Mouse (Mus musculus) intestine, embryonic 16.5 days (tissue): Measurements from ENCODE around the gene Hmx3. TPM values are rescaled to one million over a fixed set of nuclear protein-coding genes. Genes with fewer than 3 reads are reported as not detected.

Experiments
- ATAC-seq: fragments of 200-750 bp; cut with Nextera tagmentation; 2 replicates; pipeline ENCODE4 v1.8.0; 2017; ENCODE audit warnings: moderate TSS enrichment, moderate library complexity
- H3K27ac ChIP-seq: fragments of 300-500 bp; sonication (generic); 2 replicates; pipeline ENCODE4 v1.5.1; 2014; ENCODE audit warnings: mild to moderate bottlenecking, low read length
- H3K27me3 ChIP-seq: fragments of 300-500 bp; sonication (generic); replicated peaks from 2 replicates; pipeline ENCODE4 v1.6.1; 2014; ENCODE audit warnings: low read length, control low read depth, mixed read lengths; ENCODE audit not compliant: control insufficient read depth, insufficient read depth
- H3K36me3 ChIP-seq: fragments of 300-500 bp; sonication (generic); 2 replicates; pipeline ENCODE4 v1.6.1; 2014; ENCODE audit warnings: low read length, control low read depth; ENCODE audit not compliant: control insufficient read depth, insufficient read depth
- H3K4me1 ChIP-seq: fragments of 300-500 bp; sonication (generic); 2 replicates; pipeline ENCODE4 v1.6.1; 2014; ENCODE audit warnings: low read length, control low read depth, mixed read lengths; ENCODE audit not compliant: control insufficient read depth, insufficient read depth
- H3K4me2 ChIP-seq: fragments of 300-500 bp; sonication (generic); 2 replicates; pipeline ENCODE4 v1.6.1; 2014; ENCODE audit warnings: low read depth, low read length, control low read depth
- H3K4me3 ChIP-seq: fragments of 300-500 bp; sonication (generic); 2 replicates; pipeline ENCODE4 v1.5.1; 2014; ENCODE audit warnings: mild to moderate bottlenecking, low read length
- H3K9ac ChIP-seq: fragments of 300-500 bp; sonication (generic); 2 replicates; pipeline ENCODE4 v1.6.1; 2014; ENCODE audit warnings: low read depth, low read length
- H3K9me3 ChIP-seq: fragments of 300-500 bp; sonication (generic); 2 replicates; pipeline ENCODE4 v1.6.1; 2016; ENCODE audit warnings: low read length, control low read depth; ENCODE audit not compliant: control insufficient read depth
- WGBS: fragments of 180-500 bp; shearing (Covaris S2); extraction: QIAGEN DNeasy Blood & Tissue Kit; methylation state at CpG from one replicate; pipeline ENCODE4 v1.1.7; 2014; 5-methylcytosine and 5-hydroxymethylcytosine counted together
- polyA plus RNA-seq: library from polyadenylated mRNA; unstranded; fragments of >200 nt; fragmentation: Nextera tagmentation; extraction: Ambion mirVana; gene quantifications from 2 replicates; pipeline ENCODE4 v1.2.1, GENCODE M21; 2015

The Hmx3 gene
- 0.53 and 0.54 TPM in 2 replicates for polyA plus RNA-seq

- ATAC-seq, result peak; percentile 15; the same call in 1 of the 2 replicates
- no peaks in the 10 kb centered on the region for H3K9me3 ChIP-seq
- H3K9ac ChIP-seq, result 0 out of 2 replicates have a peak within 1 kb of the TSS, but pooled peaks have one; percentile 24
- H3K4me3 ChIP-seq, result peak within 1 kb of the TSS; percentile 39
- peak within 1 kb of the TSS; percentile 59 for H3K4me2 ChIP-seq
- under 1% methylated on average over 64 of the region's 65 CpGs for WGBS
- peaks cover 22% of the 10 kb centered on the region for H3K4me1 ChIP-seq
- no peak within 1 kb of the TSS for H3K27ac ChIP-seq
- H3K27me3 ChIP-seq, result peaks cover 72% of the 10 kb centered on the region
- no peaks in the 10 kb centered on the region for H3K36me3 ChIP-seq
Observed at GRCm38 (mm10) chr7:131542115-131542871, at the start of gene Hmx3. TSS of gene Hmx3 (plus strand) at chr7:131542867.

- WGBS, result 72% methylated on average over 2 of the region's 2 CpGs
- H3K27me3 ChIP-seq, result 0 out of 2 replicates have a peak, but pooled peaks cover 2% of the 10 kb centered on the region
- no peaks in the 10 kb centered on the region for H3K36me3 ChIP-seq
- H3K27ac ChIP-seq, result no peak overlapping the region
- H3K4me2 ChIP-seq, result no peak overlapping the region
- H3K4me1 ChIP-seq, result no peaks in the 10 kb centered on the region
- no peaks in the 10 kb centered on the region for H3K9me3 ChIP-seq
- ATAC-seq, result no peak
- no peak overlapping the region for H3K4me3 ChIP-seq
- no peak overlapping the region for H3K9ac ChIP-seq
Observed at GRCm38 (mm10) chr7:131503739-131504138, 38.9 kb upstream of the Hmx3 start.

- Histone ChIP-seq H3K4me3 (no peak overlapping the region), H3K4me2 (no peak overlapping the region), H3K36me3 (no peaks in the 10 kb centered on the region), H3K4me1 (peaks cover 22% of the 10 kb centered on the region), H3K27ac (no peak overlapping the region), H3K27me3 (peaks cover 54% of the 10 kb centered on the region), H3K9me3 (no peaks in the 10 kb centered on the region), H3K9ac (no peak overlapping the region)
- ATAC-seq, result 0 out of 2 replicates have a peak, but pooled peaks have one; percentile 31
- under 1% methylated on average over 7 of the region's 7 CpGs for WGBS
Observed at GRCm38 (mm10) chr7:131539979-131540378, 2.7 kb upstream of the Hmx3 start.

GRCm38 (mm10) chr7:131541184-131542114 is 1.2 kb upstream of the Hmx3 start:
- Histone ChIP-seq H3K4me1 (peaks cover 22% of the 10 kb centered on the region), H3K36me3 (no peaks in the 10 kb centered on the region), H3K27ac (no peak overlapping the region), H3K4me2 (no peak overlapping the region), H3K9ac (no peak overlapping the region), H3K4me3 (peak overlapping the region; percentile 4; the same call in 1 of the 2 replicates), H3K9me3 (no peaks in the 10 kb centered on the region), H3K27me3 (peaks cover 65% of the 10 kb centered on the region)
- ATAC-seq, result no peak
- 2% methylated on average over 41 of the region's 41 CpGs for WGBS

DNA sequence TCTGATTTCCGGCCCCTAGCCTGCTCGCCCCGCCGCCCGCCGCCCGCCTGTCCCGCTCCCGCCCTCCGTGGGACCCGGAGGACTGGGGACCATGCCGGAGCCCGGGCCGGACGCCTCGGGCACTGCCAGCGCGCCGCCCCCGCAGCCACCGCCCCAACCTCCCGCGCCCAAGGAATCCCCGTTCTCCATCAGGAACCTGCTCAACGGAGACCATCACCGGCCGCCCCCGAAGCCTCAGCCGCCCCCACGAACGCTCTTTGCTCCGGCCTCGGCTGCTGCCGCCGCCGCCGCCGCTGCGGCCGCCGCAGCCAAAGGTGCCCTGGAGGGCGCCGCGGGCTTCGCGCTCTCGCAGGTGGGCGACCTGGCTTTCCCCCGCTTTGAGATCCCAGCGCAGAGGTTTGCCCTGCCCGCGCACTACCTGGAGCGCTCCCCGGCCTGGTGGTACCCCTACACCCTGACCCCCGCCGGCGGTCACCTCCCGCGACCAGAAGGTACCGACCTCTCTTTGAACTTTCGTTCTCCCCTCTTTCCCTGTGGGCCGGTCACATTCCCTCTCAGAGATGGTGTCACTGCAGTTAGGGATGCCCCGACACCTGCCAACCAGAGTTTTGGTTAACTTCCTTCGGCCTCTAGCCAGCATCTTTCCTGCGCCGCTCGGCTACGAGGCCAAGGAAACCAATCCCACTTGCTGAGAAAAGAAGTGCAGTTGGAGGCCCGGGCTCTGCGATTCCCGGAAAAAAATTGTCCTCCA is 380 bp downstream of the Hmx3 start:
- Histone ChIP-seq H3K4me1 (peaks cover 22% of the 10 kb centered on the region), H3K27ac (no peak overlapping the region), H3K4me2 (peak overlapping the region; percentile 59), H3K9me3 (no peaks in the 10 kb centered on the region), H3K27me3 (peaks cover 79% of the 10 kb centered on the region), H3K4me3 (peak overlapping the region; percentile 39), H3K36me3 (no peaks in the 10 kb centered on the region), H3K9ac (0 out of 2 replicates have a peak overlapping the region, but pooled peaks have one; percentile 24)
- no peak; the same call in 1 of the 2 replicates for ATAC-seq
- WGBS, result 2% methylated on average over 49 of the region's 71 CpGs

DNA sequence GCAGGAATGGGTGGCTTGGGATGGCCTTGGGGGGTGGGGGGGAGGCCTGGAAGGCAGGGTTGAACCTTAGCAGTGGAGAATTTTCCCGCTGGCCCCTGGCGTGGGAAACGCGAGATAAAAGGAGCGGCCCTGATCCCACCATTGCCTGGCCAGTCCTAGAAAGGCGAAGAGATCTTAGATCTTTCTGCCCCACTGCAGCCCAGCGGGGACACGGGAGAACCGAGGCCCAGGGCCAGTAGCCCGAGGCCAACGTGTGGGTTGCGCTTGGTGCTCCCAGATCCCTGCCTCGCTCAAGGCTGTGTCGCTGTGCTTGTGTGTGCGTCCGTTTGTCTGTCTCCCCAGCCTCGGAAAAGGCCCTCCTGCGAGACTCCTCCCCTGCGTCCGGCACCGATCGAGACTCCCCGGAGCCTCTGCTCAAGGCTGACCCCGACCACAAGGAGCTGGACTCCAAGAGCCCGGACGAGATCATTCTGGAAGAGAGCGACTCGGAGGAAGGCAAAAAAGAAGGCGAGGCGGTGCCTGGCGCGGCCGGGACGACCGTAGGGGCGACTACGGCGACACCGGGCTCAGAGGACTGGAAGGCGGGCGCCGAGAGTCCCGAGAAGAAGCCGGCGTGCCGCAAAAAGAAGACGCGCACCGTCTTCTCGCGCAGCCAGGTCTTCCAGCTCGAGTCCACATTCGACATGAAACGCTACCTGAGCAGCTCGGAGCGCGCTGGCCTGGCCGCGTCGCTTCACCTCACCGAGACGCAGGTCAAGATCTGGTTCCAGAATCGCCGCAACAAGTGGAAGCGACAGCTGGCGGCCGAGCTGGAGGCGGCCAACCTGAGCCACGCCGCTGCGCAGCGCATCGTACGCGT is 1.2 kb downstream of the Hmx3 start:
- H3K27me3 ChIP-seq, result peaks cover 87% of the 10 kb centered on the region
- H3K36me3 ChIP-seq, result no peaks in the 10 kb centered on the region
- peak overlapping the region; percentile 59 for H3K4me2 ChIP-seq
- ATAC-seq, result no peak
- peak overlapping the region; percentile 39 for H3K4me3 ChIP-seq
- under 1% methylated on average over 75 of the region's 75 CpGs for whole genome bisulfite sequencing
- no peak overlapping the region for H3K27ac ChIP-seq
- 0 out of 2 replicates have a peak overlapping the region, but pooled peaks have one; percentile 24 for H3K9ac ChIP-seq
- peaks cover 22% of the 10 kb centered on the region for H3K4me1 ChIP-seq
- no peaks in the 10 kb centered on the region for H3K9me3 ChIP-seq

DNA sequence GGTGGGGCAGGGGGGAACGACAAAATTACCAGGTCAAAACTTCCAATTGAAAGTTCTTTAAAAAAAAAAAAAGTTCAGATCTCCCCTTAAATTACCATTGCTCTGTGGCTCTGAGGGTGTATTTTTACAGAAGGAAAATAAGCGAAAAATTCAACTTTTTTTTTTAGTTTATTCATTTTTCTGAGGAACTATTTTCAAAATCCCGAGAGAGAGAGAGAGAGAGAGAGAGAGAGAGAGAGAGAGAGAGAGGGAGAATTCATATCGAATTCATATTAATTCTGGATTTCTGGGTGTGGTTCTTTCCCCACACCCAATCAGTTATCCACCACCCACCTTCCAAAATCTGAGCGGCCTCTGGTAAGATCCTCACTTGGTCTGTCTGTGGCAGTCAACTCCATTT is 2.2 kb downstream of the Hmx3 start:
- no peak overlapping the region for H3K4me2 ChIP-seq
- H3K9ac ChIP-seq, result no peak overlapping the region
- H3K4me3 ChIP-seq, result no peak overlapping the region
- no peaks in the 10 kb centered on the region for H3K9me3 ChIP-seq
- WGBS, result 2% methylated on average over 5 of the region's 5 CpGs
- H3K27me3 ChIP-seq, result peaks cover 88% of the 10 kb centered on the region
- peaks cover 22% of the 10 kb centered on the region for H3K4me1 ChIP-seq
- no peak overlapping the region for H3K27ac ChIP-seq
- H3K36me3 ChIP-seq, result no peaks in the 10 kb centered on the region
- no peak for ATAC-seq

- peaks cover 22% of the 10 kb centered on the region for H3K4me1 ChIP-seq
- no peak overlapping the region for H3K27ac ChIP-seq
- H3K4me2 ChIP-seq, result no peak overlapping the region
- WGBS, result 3% methylated on average over 13 of the region's 13 CpGs
- peaks cover 89% of the 10 kb centered on the region for H3K27me3 ChIP-seq
- H3K9ac ChIP-seq, result no peak overlapping the region
- no peak overlapping the region for H3K4me3 ChIP-seq
- no peaks in the 10 kb centered on the region for H3K9me3 ChIP-seq
- H3K36me3 ChIP-seq, result no peaks in the 10 kb centered on the region
- no peak for ATAC-seq
Observed at GRCm38 (mm10) chr7:131545701-131546385, 3.2 kb downstream of the Hmx3 start.
